Mouse (Mus musculus): ENCODE measurements around the gene Ccdc91. TPM values are rescaled to one million over a fixed set of nuclear protein-coding genes. Genes with fewer than 3 reads are reported as not detected.

Ccdc91 gene
- total RNA-seq (2021) = 10 to 100 TPM; 44.6 to 57.9 TPM
- long read RNA-seq, experiment 1, transcript Ccdc91-201 (13 exons, 2,459 nt) = major isoform, 35 of 47 reads
- long read RNA-seq, experiment 1, partial matches to known transcripts = 2 of 47 reads
- long read RNA-seq, experiment 1, other reads (novel, unspliced or antisense) = 10 of 47 reads
- long read RNA-seq, experiment 2, transcript Ccdc91-201 (13 exons, 2,459 nt) = major isoform, 184 of 228 reads
- long read RNA-seq, experiment 2, partial matches to known transcripts = 9 of 228 reads
- long read RNA-seq, experiment 2, other reads (novel, unspliced or antisense) = 35 of 228 reads

DNA sequence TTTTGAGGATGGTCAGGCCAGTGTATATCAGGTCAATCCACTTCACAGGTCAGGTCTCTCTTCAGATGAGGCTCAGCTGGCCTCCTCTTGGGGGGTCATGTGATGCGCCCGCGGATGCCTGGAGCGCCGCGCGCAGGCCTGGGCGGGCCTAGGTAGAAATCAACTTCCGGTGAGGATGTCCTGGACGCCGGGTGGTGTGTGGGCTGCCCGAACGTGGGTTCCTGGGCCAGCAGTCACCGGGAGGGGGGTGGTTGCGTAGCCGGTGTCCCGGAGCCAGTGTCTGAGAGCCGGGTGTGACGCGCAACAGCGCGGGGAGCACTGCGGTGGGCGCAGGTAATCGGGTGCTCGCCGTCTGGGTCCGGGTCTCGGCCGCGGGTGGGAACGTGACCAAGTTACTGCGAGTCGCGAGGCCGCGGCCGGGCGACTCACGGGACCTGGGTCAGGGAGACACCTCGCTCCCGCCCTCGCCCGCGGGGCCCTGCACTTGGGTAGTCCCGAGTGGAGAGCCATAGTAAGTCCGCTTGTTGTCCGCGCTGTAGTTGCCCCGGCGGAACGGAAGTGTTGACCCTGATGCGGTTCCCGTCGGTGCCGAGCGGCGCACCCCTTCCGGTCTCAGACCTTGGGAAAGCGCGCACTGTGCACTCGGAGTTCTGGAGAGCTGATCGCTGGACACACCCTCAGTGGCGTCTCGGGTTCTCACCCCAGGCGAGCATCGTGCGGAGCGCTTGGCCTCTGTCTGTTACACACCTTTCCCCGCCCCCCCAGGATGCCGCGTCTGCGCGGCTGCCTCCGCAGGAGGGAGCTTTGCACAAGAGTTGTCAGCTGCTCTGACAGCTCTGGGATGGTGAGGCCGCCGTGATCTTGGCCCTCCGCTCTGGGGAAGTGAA lies at the start of gene Ccdc91:
Gene Ccdc91 (plus strand): TSS at position 102 of the 887 bp plus-strand sequence.
- peak; percentile 91 to 92 for DNase-seq (ENCODE audit: low spot score in 2 of 2)

GRCm38 (mm10) chr6:147426927-147427487 lies 48.6 kb upstream of the Ccdc91 start:
- DNase-seq (ENCODE audit: low spot score in 2 of 2) = no peak

GRCm38 (mm10) chr6:147455775-147456174 lies 19.9 kb upstream of the Ccdc91 start:
- no peak for DNase-seq (ENCODE audit: low spot score in 2 of 2)

- no peak for DNase-seq (ENCODE audit: low spot score in 2 of 2)
These were observed 16.9 kb upstream of the Ccdc91 start for GRCm38 (mm10) chr6:147458637-147459301.

DNA sequence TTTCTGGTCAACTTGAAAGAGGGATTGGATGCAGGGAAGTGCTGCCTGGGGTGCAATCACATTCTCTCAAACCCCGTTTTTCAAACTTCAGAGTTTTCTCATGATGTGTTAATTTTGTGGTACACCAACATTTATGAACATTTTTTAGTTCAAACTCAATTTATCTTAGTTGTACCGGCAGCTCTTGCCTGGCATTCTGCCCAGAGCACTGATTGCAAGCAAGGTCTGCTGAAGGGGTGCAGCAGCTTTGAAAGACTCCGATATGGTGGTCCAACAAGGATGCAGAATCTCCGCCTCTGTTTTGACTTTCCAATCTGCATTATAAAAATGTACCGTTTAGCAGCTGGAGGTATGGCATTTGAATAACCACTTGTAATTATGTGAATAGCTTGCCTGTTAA lies 5.6 kb upstream of the Ccdc91 start:
- no peak for DNase-seq (ENCODE audit: low spot score in 2 of 2)

GRCm38 (mm10) chr6:147481141-147481540 lies 5.5 kb downstream of the Ccdc91 start:
- DNase-seq (ENCODE audit: low spot score in 2 of 2) = no peak

- no peak for DNase-seq (ENCODE audit: low spot score in 2 of 2)
These were observed 14.5 kb downstream of the Ccdc91 start for GRCm38 (mm10) chr6:147490120-147490519.

GRCm38 (mm10) chr6:147492551-147492950 lies 16.9 kb downstream of the Ccdc91 start:
- no peak for DNase-seq (ENCODE audit: low spot score in 2 of 2)

DNA sequence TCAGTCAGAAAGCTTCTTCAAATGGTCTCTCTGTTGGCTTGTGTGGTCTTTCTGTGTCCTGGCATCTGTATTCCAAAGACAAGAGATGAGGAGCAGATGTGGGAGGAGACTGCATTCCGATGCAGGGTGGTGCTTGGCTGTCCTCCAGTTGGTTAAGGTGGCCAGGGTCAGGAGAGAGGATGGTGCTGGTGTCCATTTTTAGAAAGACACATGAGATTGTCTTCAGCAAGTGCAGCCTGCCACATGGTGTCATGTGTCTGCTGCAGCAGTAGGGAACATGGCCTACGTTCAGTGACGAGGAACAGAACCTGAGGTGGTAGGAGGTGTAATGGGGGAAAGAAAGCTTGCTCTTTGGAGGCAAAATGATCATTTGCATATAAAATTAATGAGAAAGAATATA lies 25.8 kb downstream of the Ccdc91 start:
- DNase-seq (ENCODE audit: low spot score in 2 of 2) = no peak

DNA sequence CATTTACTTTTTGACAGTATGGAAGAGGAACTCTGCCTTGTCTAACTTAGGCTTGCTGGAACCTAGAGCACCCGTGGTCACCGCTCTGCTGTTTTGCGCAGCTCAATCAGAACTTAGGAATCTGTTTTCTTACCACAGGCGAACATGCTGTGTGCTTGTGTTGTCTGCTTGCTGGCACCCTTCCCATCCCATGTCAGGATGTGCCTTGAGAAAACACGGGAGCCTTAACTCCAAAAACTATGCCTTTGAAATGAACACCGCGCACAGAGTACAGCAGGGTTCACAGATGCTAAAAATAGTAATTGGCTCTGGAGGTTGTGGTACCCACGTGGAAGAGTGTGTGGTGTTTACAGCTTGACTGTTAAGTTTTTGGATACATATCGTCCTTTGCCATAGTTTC lies 30.4 kb downstream of the Ccdc91 start:
- DNase-seq (ENCODE audit: low spot score in 2 of 2) = no peak

GRCm38 (mm10) chr6:147506496-147506895 lies 30.9 kb downstream of the Ccdc91 start:
- DNase-seq (ENCODE audit: low spot score in 2 of 2) = no peak

DNA sequence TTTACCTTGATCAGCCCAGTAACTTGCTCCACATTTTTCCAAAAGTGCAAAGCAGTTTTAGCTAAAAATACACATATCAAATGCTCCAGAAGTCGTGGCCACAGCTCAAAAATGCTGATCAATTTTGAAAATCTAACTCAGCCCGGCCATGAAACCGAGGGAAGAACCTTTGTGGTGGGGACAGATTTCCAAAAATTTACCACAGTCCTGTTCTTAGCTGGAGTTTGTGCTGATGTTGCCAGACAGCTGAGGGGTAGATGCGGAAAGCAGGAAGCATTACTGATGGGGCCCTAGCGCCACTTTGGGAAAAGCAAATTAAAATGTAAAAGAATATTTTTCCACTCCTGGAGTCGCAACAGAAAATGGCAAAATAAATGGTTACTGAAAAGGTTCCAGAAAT lies 31.6 kb downstream of the Ccdc91 start:
- DNase-seq (ENCODE audit: low spot score in 2 of 2) = no peak

- DNase-seq (ENCODE audit: low spot score in 2 of 2) = no peak
These were observed 34.9 kb downstream of the Ccdc91 start for GRCm38 (mm10) chr6:147510516-147510915.

DNA sequence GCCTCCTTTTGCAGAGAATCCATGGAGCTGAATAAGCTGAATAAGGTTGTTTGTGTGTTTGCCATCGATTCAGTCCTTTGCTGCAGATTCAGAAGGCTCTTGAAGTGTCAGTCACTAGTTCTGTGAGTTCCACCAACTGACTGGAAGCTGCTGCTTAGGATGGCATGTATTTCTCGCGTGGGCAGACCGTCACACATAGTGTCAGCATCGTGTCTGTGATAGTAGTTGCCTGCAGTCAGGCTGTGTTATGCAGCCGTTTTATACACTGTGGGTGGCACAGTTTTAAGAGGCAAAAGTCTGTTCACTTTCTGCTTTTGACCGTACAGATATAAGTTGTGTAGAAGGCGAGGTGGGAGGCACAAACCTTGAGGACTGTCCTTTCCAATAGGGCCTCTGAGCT lies 42.3 kb downstream of the Ccdc91 start:
- no peak for DNase-seq (ENCODE audit: low spot score in 2 of 2)

DNA sequence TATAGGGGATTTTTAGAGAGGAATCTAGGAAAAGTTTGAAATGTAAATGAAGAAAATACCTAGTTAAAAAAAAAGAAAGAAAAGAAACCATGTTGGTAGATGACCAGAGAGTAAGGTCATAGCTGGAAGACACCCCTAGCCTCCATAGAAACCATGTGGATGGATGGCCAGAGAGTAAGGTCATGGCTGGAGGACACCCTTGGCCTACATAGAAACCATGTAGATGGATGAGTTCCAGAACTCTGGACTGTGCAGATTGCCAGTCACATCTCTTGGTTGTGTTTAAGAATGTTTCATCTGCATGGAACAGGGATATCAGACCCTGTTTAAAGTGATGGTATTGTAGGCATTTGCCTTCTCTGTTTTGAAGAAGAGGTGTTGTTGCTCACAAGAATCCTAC lies 49.6 kb downstream of the Ccdc91 start:
- no peak for DNase-seq (ENCODE audit: low spot score in 2 of 2)

DNA sequence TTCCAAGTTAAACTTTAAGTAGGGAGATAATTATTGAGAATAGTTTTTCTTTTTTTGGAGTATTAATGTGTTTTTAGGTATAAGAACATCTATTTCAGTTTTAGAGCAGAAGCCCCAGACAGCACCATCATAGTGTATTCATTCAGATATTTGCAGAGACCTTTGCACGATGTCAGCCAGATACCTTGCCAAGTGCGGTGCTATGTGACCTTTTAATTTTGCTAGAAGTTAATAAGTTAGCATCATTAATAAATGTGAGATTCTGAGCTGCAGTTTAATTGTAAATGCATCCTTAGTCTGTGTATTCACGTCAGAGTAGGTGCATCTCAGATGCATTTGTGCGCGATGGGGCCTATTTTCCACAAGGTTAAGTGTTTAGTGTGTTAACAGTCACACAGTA lies 59.3 kb downstream of the Ccdc91 start:
- DNase-seq (ENCODE audit: low spot score in 2 of 2) = no peak

GRCm38 (mm10) chr6:147538236-147538635 lies 62.6 kb downstream of the Ccdc91 start:
- DNase-seq (ENCODE audit: low spot score in 2 of 2) = no peak

DNA sequence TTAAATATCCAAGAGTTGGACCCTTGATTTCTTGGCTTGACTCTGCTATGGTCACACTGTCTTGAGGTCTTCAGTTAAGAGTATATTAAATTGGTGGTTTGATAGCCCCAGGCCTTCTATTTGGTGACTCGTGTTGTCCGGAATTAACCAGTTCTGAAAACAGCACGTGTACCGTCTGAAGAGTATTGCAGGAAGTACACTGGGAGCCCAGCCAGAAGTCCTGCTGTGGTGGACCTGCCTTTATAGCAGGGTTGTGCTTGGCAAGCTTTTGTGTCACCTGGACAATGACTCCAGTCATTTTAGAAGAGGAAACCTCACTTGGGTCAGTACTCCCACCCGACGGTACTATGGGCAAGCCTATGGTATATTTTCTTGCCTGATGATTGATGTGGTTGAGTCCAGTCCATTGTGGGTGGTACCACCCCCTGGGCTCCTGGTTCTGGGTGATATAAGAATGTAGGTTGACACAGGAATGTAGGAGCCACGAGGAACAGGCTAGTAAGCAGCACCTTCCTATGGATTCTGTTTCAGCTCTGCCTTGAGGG lies 63.5 kb downstream of the Ccdc91 start:
- no peak for DNase-seq (ENCODE audit: low spot score in 2 of 2)

DNA sequence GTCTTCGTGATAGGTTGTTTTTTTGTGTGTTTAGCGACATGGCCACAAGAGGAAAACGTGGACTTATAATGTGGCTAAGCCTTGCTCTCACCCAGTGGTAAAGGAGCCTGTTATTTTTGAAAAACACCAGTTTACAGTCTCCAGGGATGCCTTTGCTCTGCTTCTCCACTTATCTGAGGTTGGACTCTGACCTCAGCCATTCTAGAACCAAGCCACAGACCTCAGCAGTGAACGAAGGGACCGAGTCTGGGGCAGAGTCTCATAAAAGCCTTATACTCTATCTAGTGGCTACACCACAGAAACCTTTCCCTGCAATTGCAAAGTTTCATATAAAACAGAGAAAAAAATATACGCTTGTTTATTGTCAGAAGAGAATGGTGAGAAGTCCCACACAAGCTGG lies 65.3 kb downstream of the Ccdc91 start:
- no peak for DNase-seq (ENCODE audit: low spot score in 2 of 2)

DNA sequence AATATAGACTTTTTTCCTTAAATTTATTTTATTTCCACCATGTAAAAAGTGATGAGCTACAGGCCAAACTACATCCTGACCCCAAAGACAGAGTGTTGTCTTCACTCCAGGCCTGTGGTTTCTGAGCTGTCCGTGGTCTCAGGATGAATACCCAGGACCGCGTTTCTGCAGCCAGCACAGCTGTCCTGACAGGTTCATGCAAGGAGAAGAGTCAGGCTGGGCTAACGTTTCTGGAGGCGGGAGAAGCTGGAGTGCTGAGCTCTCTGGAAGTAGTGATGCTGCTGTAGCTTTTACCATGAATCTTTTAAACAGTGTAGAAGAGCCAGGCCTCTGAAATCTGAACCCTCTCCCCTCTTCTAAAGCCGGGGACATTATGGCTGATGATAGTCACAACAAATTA lies 80.0 kb downstream of the Ccdc91 start:
- DNase-seq (ENCODE audit: low spot score in 2 of 2) = no peak

DNA sequence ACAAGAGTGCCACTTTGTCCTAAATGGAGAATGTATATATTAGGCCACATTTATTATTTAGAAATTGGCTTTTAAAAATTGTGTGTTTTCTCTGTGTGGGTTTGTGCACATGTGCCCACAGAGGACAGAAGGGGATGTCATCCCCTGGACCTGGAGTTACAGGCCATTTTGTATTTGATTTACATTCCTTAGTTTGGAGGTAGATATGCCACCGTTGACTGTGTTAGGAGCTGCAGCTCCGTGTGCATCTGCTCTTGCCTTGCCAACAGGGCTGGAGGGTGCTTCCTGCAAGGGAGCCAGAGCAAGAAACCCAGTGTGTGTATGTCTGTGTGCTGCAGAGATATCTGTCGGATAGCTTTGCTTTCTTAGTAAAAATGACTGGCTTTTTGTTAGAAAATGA lies 83.7 kb downstream of the Ccdc91 start:
- DNase-seq (ENCODE audit: low spot score in 2 of 2) = no peak

Data from adrenal gland, adult 18-20 months (tissue).